Mouse (Mus musculus): ENCODE results near the gene Nae1. TPM values are rescaled to one million over a fixed set of nuclear protein-coding genes. Genes with fewer than 3 reads are reported as not detected.

The Nae1 gene
- polyA plus RNA-seq, 1 experiment = 41.0 TPM

- TF ChIP-seq POLR2A (IDR thresholded peaks at IDR 0.05; ENCODE audit: borderline replicate concordance, low read depth, low read length) = no peak
- Histone ChIP-seq H3K4me3 (ENCODE audit: insufficient read depth, low read length) (peak overlapping the region; percentile 98), H3K27ac (ENCODE audit: insufficient read depth, low read depth, low read length) (peak overlapping the region; percentile 51), H3K4me1 (ENCODE audit: control insufficient read depth, insufficient read depth, low read length) (peaks cover 9% of the 10 kb centered on the region)
These were observed 323 bp upstream of the Nae1 start for GRCm38 (mm10) chr8:104534779-104535141.

GRCm38 (mm10) chr8:104533551-104533950 is 886 bp downstream of the Nae1 start:
- peaks cover 9% of the 10 kb centered on the region for H3K4me1 ChIP-seq (ENCODE audit: control insufficient read depth, insufficient read depth, low read length)
- TF ChIP-seq CTCF (IDR thresholded peaks at IDR 0.05; ENCODE audit: low read depth, low read length) (no peak), POLR2A (IDR thresholded peaks at IDR 0.05; ENCODE audit: borderline replicate concordance, low read depth, low read length) (no peak)
- H3K4me3 ChIP-seq (ENCODE audit: insufficient read depth, low read length) = peak overlapping the region; percentile 98
- no peak overlapping the region for H3K27ac ChIP-seq (ENCODE audit: insufficient read depth, low read depth, low read length)

- Histone ChIP-seq H3K4me1 (ENCODE audit: control insufficient read depth, insufficient read depth, low read length) (peaks cover 9% of the 10 kb centered on the region), H3K27ac (ENCODE audit: insufficient read depth, low read depth, low read length) (no peak overlapping the region), H3K4me3 (ENCODE audit: insufficient read depth, low read length) (no peak overlapping the region)
- TF ChIP-seq CTCF (IDR thresholded peaks at IDR 0.05; ENCODE audit: low read depth, low read length) = no peak
- no peak for TF ChIP-seq POLR2A (IDR thresholded peaks at IDR 0.05; ENCODE audit: borderline replicate concordance, low read depth, low read length)
These were observed 4.8 kb downstream of the Nae1 start for GRCm38 (mm10) chr8:104529671-104530070.

GRCm38 (mm10) chr8:104517872-104518271 is 16.6 kb downstream of the Nae1 start:
- Histone ChIP-seq H3K4me3 (ENCODE audit: insufficient read depth, low read length) (no peak overlapping the region), H3K27ac (ENCODE audit: insufficient read depth, low read depth, low read length) (no peak overlapping the region), H3K4me1 (ENCODE audit: control insufficient read depth, insufficient read depth, low read length) (no peaks in the 10 kb centered on the region)
- TF ChIP-seq CTCF (IDR thresholded peaks at IDR 0.05; ENCODE audit: low read depth, low read length) (no peak), POLR2A (IDR thresholded peaks at IDR 0.05; ENCODE audit: borderline replicate concordance, low read depth, low read length) (no peak)

GRCm38 (mm10) chr8:104510134-104510533 is 24.3 kb downstream of the Nae1 start:
- Histone ChIP-seq H3K4me1 (ENCODE audit: control insufficient read depth, insufficient read depth, low read length) (no peaks in the 10 kb centered on the region), H3K4me3 (ENCODE audit: insufficient read depth, low read length) (no peak overlapping the region), H3K27ac (ENCODE audit: insufficient read depth, low read depth, low read length) (no peak overlapping the region)
- TF ChIP-seq POLR2A (IDR thresholded peaks at IDR 0.05; ENCODE audit: borderline replicate concordance, low read depth, low read length) = no peak
- TF ChIP-seq CTCF (IDR thresholded peaks at IDR 0.05; ENCODE audit: low read depth, low read length) = no peak

- Histone ChIP-seq H3K4me1 (ENCODE audit: control insufficient read depth, insufficient read depth, low read length) (no peaks in the 10 kb centered on the region), H3K27ac (ENCODE audit: insufficient read depth, low read depth, low read length) (no peak within 1 kb of the TSS), H3K4me3 (ENCODE audit: insufficient read depth, low read length) (0 out of 2 replicates have a peak within 1 kb of the TSS, but pooled peaks have one; percentile 20)
- no peak for TF ChIP-seq CTCF (IDR thresholded peaks at IDR 0.05; ENCODE audit: low read depth, low read length)
- TF ChIP-seq POLR2A (IDR thresholded peaks at IDR 0.05; ENCODE audit: borderline replicate concordance, low read depth, low read length) = no peak
These were observed 25.1 kb downstream of the Nae1 start, which contains the start of gene Terb1 for GRCm38 (mm10) chr8:104509061-104510006. Gene Terb1, minus strand, starts transcription at chr8:104509910.

GRCm38 (mm10) chr8:104479091-104479490 is 55.3 kb downstream of the Nae1 start:
- no peak overlapping the region for H3K4me3 ChIP-seq (ENCODE audit: insufficient read depth, low read length)
- H3K27ac ChIP-seq (ENCODE audit: insufficient read depth, low read depth, low read length) = no peak overlapping the region
- no peaks in the 10 kb centered on the region for H3K4me1 ChIP-seq (ENCODE audit: control insufficient read depth, insufficient read depth, low read length)
- TF ChIP-seq POLR2A (IDR thresholded peaks at IDR 0.05; ENCODE audit: borderline replicate concordance, low read depth, low read length) (no peak), CTCF (IDR thresholded peaks at IDR 0.05; ENCODE audit: low read depth, low read length) (no peak)

GRCm38 (mm10) chr8:104472465-104472864 is 62.0 kb downstream of the Nae1 start:
- H3K27ac ChIP-seq (ENCODE audit: insufficient read depth, low read depth, low read length) = no peak overlapping the region
- TF ChIP-seq CTCF (IDR thresholded peaks at IDR 0.05; ENCODE audit: low read depth, low read length) (no peak), POLR2A (IDR thresholded peaks at IDR 0.05; ENCODE audit: borderline replicate concordance, low read depth, low read length) (no peak)
- no peak overlapping the region for H3K4me3 ChIP-seq (ENCODE audit: insufficient read depth, low read length)
- H3K4me1 ChIP-seq (ENCODE audit: control insufficient read depth, insufficient read depth, low read length) = peaks cover 3% of the 10 kb centered on the region; the same call in 1 of the 2 replicates

- no peak for TF ChIP-seq POLR2A (IDR thresholded peaks at IDR 0.05; ENCODE audit: borderline replicate concordance, low read depth, low read length)
- no peak for TF ChIP-seq CTCF (IDR thresholded peaks at IDR 0.05; ENCODE audit: low read depth, low read length)
- Histone ChIP-seq H3K4me1 (ENCODE audit: control insufficient read depth, insufficient read depth, low read length) (peaks cover 3% of the 10 kb centered on the region; the same call in 1 of the 2 replicates), H3K4me3 (ENCODE audit: insufficient read depth, low read length) (no peak overlapping the region), H3K27ac (ENCODE audit: insufficient read depth, low read depth, low read length) (no peak overlapping the region)
These were observed 67.0 kb downstream of the Nae1 start for GRCm38 (mm10) chr8:104467463-104467862.

Other genes starting within 250 kb of the Nae1 start
- gene Cmtm2a, start 241.5 kb downstream of the Nae1 start, polyA plus RNA-seq (2012; ENCODE audit: insufficient read depth, insufficient read length, missing spikeins) = not detected in 2 replicates
- gene Gm45711, start 224.6 kb downstream of the Nae1 start, polyA plus RNA-seq (2012; ENCODE audit: insufficient read depth, insufficient read length, missing spikeins) = not detected in 2 replicates
- not detected in 2 replicates for gene Cmtm1, start 224.5 kb downstream of the Nae1 start, polyA plus RNA-seq (2012; ENCODE audit: insufficient read depth, insufficient read length, missing spikeins)
- gene Gm11020, start 213.1 kb downstream of the Nae1 start, polyA plus RNA-seq (2012; ENCODE audit: insufficient read depth, insufficient read length, missing spikeins) = not detected in 2 replicates
- not detected in 2 replicates for gene Cmtm2b, start 212.4 kb downstream of the Nae1 start, polyA plus RNA-seq (2012; ENCODE audit: insufficient read depth, insufficient read length, missing spikeins)
- 227 and 236 TPM in 2 replicates for gene Cmtm3, start 195.2 kb downstream of the Nae1 start, polyA plus RNA-seq (2012; ENCODE audit: insufficient read depth, insufficient read length, missing spikeins)
- 12.2 and 12.3 TPM in 2 replicates for gene Cmtm4, start 138.8 kb downstream of the Nae1 start, polyA plus RNA-seq (2012; ENCODE audit: insufficient read depth, insufficient read length, missing spikeins)
- gene Dync1li2, start 91.6 kb downstream of the Nae1 start, polyA plus RNA-seq (2012; ENCODE audit: insufficient read depth, insufficient read length, missing spikeins) = 60.7 and 65.3 TPM in 2 replicates
- gene Terb1, start 24.7 kb downstream of the Nae1 start, polyA plus RNA-seq (2012; ENCODE audit: insufficient read depth, insufficient read length, missing spikeins) = not detected in 2 replicates
- 0.72 and 1.7 TPM in 2 replicates for gene Car7, start 52 bp upstream of the Nae1 start, polyA plus RNA-seq (2012; ENCODE audit: insufficient read depth, insufficient read length, missing spikeins)
- 8.0 and 9.1 TPM in 2 replicates for gene Pdp2, start 56.8 kb upstream of the Nae1 start, polyA plus RNA-seq (2012; ENCODE audit: insufficient read depth, insufficient read length, missing spikeins)
- not detected in 2 replicates for gene Cdh16, start 89.8 kb upstream of the Nae1 start, polyA plus RNA-seq (2012; ENCODE audit: insufficient read depth, insufficient read length, missing spikeins)
- gene Rrad, start 96.7 kb upstream of the Nae1 start, polyA plus RNA-seq (2012; ENCODE audit: insufficient read depth, insufficient read length, missing spikeins) = 22.5 and 23.8 TPM in 2 replicates
- gene Ciao2b, start 107.3 kb upstream of the Nae1 start, polyA plus RNA-seq (2012; ENCODE audit: insufficient read depth, insufficient read length, missing spikeins) = 48.9 and 50.7 TPM in 2 replicates
- gene Ces2a, start 199.4 kb upstream of the Nae1 start, polyA plus RNA-seq (2012; ENCODE audit: insufficient read depth, insufficient read length, missing spikeins) = not detected in 2 replicates

All from bone marrow macrophage, adult 2 months (primary cell).